Mouse (Mus musculus): ENCODE measurements at regions not wholly inside any gene's neighbourhood (a gene's known extent, or its start where the extent isn't known, plus 50 kb on each side); places are given as distances from the start of the nearest gene placed in this dataset.

- DNase-seq: no peak
- intact Hi-C loops (cut with DNase I): no loop called here
Measured at GRCm38 (mm10) chr2:28141975-28142374, 50.8 kb upstream of the Olfm1 start.

GRCm38 (mm10) chr2:28141556-28141955 lies 51.2 kb upstream of the Olfm1 start:
- intact Hi-C loops (cut with DNase I): no loop called here
- no peak for DNase-seq

- peak; percentile 76 for DNase-seq
- intact Hi-C loops (cut with DNase I): no loop called here
Measured at GRCm38 (mm10) chr2:28138583-28138982, 53.9 kb upstream of the Fcnb start.

- intact Hi-C loops (cut with DNase I): no loop called here
- DNase-seq: no peak
Measured at GRCm38 (mm10) chr2:28134605-28135004, 49.9 kb upstream of the Fcnb start.
